Mouse (Mus musculus) T-helper 2 cell (primary cell): ENCODE measurements around the gene Mei1.

Source experiments
- in situ Hi-C: fragments of 300-600 bp; cut with MboI, MseI; formaldehyde crosslinking; loops from one replicate; pipeline ENCODE4 v1.15.1; 2025; ENCODE audit warnings: high pct_unique_total_duplicates

Gene Mei1

DNA sequence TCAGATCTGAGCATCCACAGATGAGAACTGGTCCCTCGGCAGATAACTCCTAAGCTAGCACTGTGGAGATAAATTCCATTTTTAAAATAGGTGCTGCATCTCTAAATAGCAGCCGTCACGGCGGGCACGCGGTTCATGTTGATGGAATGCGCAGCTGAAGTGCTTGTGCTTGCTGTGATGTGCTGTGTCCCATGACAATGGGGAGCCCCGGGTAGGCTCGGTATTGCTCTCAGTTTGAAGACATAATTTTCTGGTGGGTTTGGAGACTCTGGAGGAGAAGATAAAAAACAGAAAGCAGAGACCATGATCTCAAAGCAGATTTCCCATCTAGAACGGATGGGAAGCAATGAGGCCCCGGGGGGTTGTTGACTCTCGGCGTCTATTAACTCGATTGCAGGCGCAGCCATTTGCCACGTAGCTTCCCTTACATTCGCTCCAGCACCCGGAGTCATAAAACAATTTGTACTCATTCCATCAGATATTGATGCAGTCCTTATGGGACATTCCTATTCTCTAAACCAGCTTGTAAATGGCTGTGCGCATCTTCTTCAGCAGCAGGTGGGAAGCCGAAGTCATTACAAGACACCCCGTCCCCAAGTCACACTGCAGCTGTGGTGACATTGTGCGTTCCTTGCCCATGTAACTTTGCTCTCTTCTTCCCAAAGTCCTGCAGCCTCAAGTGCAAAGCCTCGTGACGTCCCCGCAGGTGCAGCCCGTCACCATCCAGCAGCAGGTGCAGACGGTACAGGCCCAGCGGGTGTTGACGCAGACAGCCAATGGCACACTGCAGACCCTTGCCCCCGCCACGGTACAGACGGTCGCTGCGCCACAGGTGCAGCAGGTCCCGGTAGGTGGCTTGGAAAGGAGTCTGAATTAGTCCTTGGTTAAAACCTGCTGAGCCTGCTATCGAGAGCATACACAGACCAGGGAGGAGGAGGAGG, 100.9 kb downstream of the Mei1 start:
- in situ Hi-C loops: no loop called here

GRCm38 (mm10) chr15:82172648-82173047, 102.9 kb downstream of the Mei1 start:
- in situ Hi-C loops: no loop called here

- in situ Hi-C loops: no loop called here
These were observed 105.3 kb downstream of the Mei1 start for GRCm38 (mm10) chr15:82175091-82175490.
